Mouse (Mus musculus) neural tube, embryonic 12.5 days (tissue): ENCODE measurements around the gene Slc39a7. TPM values are rescaled to one million over a fixed set of nuclear protein-coding genes. Genes with fewer than 3 reads are reported as not detected.

ENCODE experiments used
- ATAC-seq: fragments of 200-750 bp; cut with Nextera tagmentation; 2 replicates; pipeline ENCODE4 v1.8.0; 2017; ENCODE audit warnings: low read depth, mild to moderate bottlenecking, moderate TSS enrichment, moderate library complexity; ENCODE audit not compliant: low FRiP score
- H3K27ac ChIP-seq: fragments of 300-500 bp; sonication (generic); 2 replicates; pipeline ENCODE4 v1.5.1; 2016
- H3K27me3 ChIP-seq: fragments of 300-500 bp; sonication (generic); replicated peaks from 2 replicates; pipeline ENCODE4 v1.6.1; 2016; ENCODE audit warnings: mild to moderate bottlenecking
- H3K36me3 ChIP-seq: fragments of 300-500 bp; sonication (generic); 2 replicates; pipeline ENCODE4 v1.6.1; 2016; ENCODE audit warnings: mild to moderate bottlenecking
- H3K4me1 ChIP-seq: fragments of 300-500 bp; sonication (generic); 2 replicates; pipeline ENCODE4 v1.6.1; 2016
- H3K4me2 ChIP-seq: fragments of 300-500 bp; sonication (generic); replicated peaks from 2 replicates; pipeline ENCODE4 v1.6.1; 2016; ENCODE audit warnings: mild to moderate bottlenecking
- H3K4me3 ChIP-seq: fragments of 300-500 bp; sonication (generic); 2 replicates; pipeline ENCODE4 v1.5.1; 2016
- H3K9ac ChIP-seq: fragments of 300-500 bp; sonication (generic); 2 replicates; pipeline ENCODE4 v1.6.1; 2016; ENCODE audit warnings: mild to moderate bottlenecking
- H3K9me3 ChIP-seq: fragments of 300-500 bp; sonication (generic); 2 replicates; pipeline ENCODE4 v1.6.1; 2016; ENCODE audit warnings: mild to moderate bottlenecking
- WGBS: fragments of 180-500 bp; shearing (Covaris S2); methylation state at CpG from one replicate; pipeline ENCODE4 v1.1.7; 2016; 5-methylcytosine and 5-hydroxymethylcytosine counted together
- polyA plus RNA-seq: library from polyadenylated mRNA; unstranded; fragments of >200 nt; fragmentation: Nextera tagmentation; extraction: Ambion mirVana; gene quantifications from 2 replicates; pipeline ENCODE4 v1.2.1, GENCODE M21; 2016

Gene Slc39a7
- polyA plus RNA-seq, 1 experiment from 2014 or later, result 172 TPM

GRCm38 (mm10) chr17:34029890-34030595 lies 1.4 kb downstream of the Slc39a7 start:
- peaks cover 31% of the 10 kb centered on the region for H3K36me3 ChIP-seq
- WGBS, result 78% methylated on average over 21 of the region's 21 CpGs
- peaks cover 75% of the 10 kb centered on the region for H3K4me1 ChIP-seq
- no peak for ATAC-seq
- peak overlapping the region; percentile 94 for H3K4me3 ChIP-seq
- H3K27ac ChIP-seq, result no peak overlapping the region
- H3K4me2 ChIP-seq, result peak overlapping the region; percentile 98
- no peaks in the 10 kb centered on the region for H3K9me3 ChIP-seq
- peak overlapping the region; percentile 97 for H3K9ac ChIP-seq
- H3K27me3 ChIP-seq, result no peaks in the 10 kb centered on the region

GRCm38 (mm10) chr17:34029150-34029889 lies 2.2 kb downstream of the Slc39a7 start:
- peaks cover 25% of the 10 kb centered on the region for H3K36me3 ChIP-seq
- peak overlapping the region; percentile 97; the same call in 1 of the 2 replicates for H3K9ac ChIP-seq
- peaks cover 76% of the 10 kb centered on the region for H3K4me1 ChIP-seq
- H3K9me3 ChIP-seq, result no peaks in the 10 kb centered on the region
- no peak for ATAC-seq
- peak overlapping the region; percentile 94; the same call in 1 of the 2 replicates for H3K4me3 ChIP-seq
- H3K27ac ChIP-seq, result no peak overlapping the region
- 88% methylated on average over 18 of the region's 18 CpGs for WGBS
- peak overlapping the region; percentile 98 for H3K4me2 ChIP-seq
- no peaks in the 10 kb centered on the region for H3K27me3 ChIP-seq

GRCm38 (mm10) chr17:34028501-34029149 lies 2.9 kb downstream of the Slc39a7 start:
- 49% methylated on average over 17 of the region's 17 CpGs for WGBS

DNA sequence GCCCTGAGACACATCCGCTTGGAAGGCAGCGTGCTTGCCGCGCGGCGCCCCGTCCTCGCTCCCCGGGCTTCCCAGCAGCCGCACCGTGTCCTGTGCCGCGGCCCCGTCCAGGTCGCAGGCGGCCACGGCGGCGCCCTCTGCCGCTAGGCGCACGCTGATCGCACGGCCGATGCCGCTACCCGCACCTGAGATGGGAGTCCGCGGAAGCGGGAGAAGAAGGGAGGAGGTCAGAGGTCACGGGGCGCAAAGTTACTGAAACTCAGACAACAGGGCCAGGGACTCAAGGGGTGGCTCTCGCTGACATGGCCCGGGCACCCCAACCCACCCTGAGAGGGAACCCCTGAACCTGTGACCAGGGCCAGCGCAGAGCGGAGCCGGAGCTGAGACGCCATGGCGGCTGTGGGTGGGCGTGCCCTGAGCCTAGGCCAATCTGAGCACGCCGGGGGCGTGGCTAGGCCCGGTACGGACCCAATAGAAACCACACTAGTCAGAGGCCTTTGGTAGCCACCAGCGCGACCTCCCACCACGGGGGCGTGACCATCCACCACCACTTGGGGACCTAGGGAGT lies 3.7 kb downstream of the Slc39a7 start, which contains the start of gene H2-Ke6:
Gene H2-Ke6 (minus strand): TSS at position 405 of the 568 bp plus-strand sequence.
- no peaks in the 10 kb centered on the region for H3K27me3 ChIP-seq
- under 1% methylated on average over 45 of the region's 49 CpGs for WGBS
- H3K4me3 ChIP-seq, result peak within 1 kb of the TSS; percentile 61
- peaks cover 26% of the 10 kb centered on the region for H3K36me3 ChIP-seq
- peak within 1 kb of the TSS; percentile 84 for H3K27ac ChIP-seq
- peak; percentile 54 for ATAC-seq
- H3K4me1 ChIP-seq, result peaks cover 72% of the 10 kb centered on the region
- peak within 1 kb of the TSS; percentile 98 for H3K4me2 ChIP-seq
- peak within 1 kb of the TSS; percentile 96 for H3K9ac ChIP-seq
- no peaks in the 10 kb centered on the region for H3K9me3 ChIP-seq

More at GRCm38 (mm10) chr17:34028501-34029149, 2.9 kb downstream of the Slc39a7 start:
- Histone ChIP-seq H3K4me2 (peak overlapping the region; percentile 98), H3K4me1 (peaks cover 76% of the 10 kb centered on the region), H3K9ac (no peak overlapping the region), H3K27ac (peak overlapping the region; percentile 33; the same call in 1 of the 2 replicates), H3K36me3 (peaks cover 20% of the 10 kb centered on the region), H3K27me3 (no peaks in the 10 kb centered on the region), H3K9me3 (no peaks in the 10 kb centered on the region), H3K4me3 (0 out of 2 replicates have a peak overlapping the region, but pooled peaks have one; percentile 61)
- no peak for ATAC-seq

GRCm38 (mm10) chr17:34026917-34027655 lies 4.4 kb downstream of the Slc39a7 start:
- Histone ChIP-seq H3K27me3 (no peaks in the 10 kb centered on the region), H3K27ac (peak overlapping the region; percentile 84), H3K9me3 (no peaks in the 10 kb centered on the region), H3K4me1 (peaks cover 67% of the 10 kb centered on the region), H3K4me2 (peak overlapping the region; percentile 98), H3K36me3 (peaks cover 32% of the 10 kb centered on the region), H3K9ac (peak overlapping the region; percentile 96), H3K4me3 (peak overlapping the region; percentile 61)
- 3% methylated on average over 36 of the region's 36 CpGs for WGBS
- ATAC-seq, result no peak

DNA sequence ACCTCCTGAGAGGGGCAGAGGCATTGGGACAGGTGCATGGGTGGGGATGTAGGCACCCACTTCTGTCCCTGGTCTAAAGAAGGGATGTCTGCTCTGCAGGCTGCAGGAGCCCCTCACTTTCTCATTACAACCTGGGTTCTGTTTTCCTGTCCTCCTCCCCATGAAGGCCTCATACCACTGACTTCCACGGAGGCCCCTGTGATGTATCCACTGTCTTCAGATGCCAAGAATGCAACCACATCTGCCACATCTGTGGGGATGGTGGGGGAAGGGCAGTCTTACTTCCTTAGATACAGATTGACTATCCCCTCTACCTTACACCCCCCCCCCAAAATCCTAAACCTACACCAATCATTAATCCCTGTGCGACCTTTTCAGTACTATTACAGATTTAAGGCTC lies 5.3 kb downstream of the Slc39a7 start:
- peaks cover 67% of the 10 kb centered on the region for H3K4me1 ChIP-seq
- H3K4me3 ChIP-seq, result peak overlapping the region; percentile 11; the same call in 1 of the 2 replicates
- peak overlapping the region; percentile 96 for H3K9ac ChIP-seq
- H3K27me3 ChIP-seq, result no peaks in the 10 kb centered on the region
- H3K27ac ChIP-seq, result peak overlapping the region; percentile 95; the same call in 1 of the 2 replicates
- H3K9me3 ChIP-seq, result no peaks in the 10 kb centered on the region
- peak overlapping the region; percentile 98 for H3K4me2 ChIP-seq
- ATAC-seq, result no peak
- H3K36me3 ChIP-seq, result peaks cover 41% of the 10 kb centered on the region
- WGBS, result 24% methylated on average over 2 of the region's 2 CpGs

DNA sequence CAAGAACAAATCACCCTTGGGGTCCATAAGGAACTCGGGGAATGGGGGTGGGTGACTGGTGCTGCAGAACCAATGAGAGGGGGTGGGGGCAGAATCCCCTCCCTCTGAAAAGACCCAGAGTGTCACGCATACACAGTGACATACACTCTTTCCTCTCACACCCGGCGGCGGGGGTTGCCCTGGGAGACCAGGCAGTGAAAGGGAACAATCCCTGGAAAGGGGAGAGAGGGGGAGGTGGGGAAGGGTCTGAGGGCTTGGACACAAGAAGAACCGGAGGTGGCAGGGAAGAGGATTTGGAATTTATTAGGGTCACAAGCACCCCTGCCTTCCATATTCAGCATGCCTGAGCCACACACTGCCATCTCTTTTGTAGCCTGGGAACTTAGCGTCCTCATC lies 5.7 kb downstream of the Slc39a7 start:
- WGBS, result 2% methylated on average over 7 of the region's 7 CpGs
- peak overlapping the region; percentile 90 for H3K4me3 ChIP-seq
- peaks cover 2% of the 10 kb centered on the region; the same call in 1 of the 2 replicates for H3K9me3 ChIP-seq
- H3K36me3 ChIP-seq, result peaks cover 45% of the 10 kb centered on the region
- H3K27ac ChIP-seq, result peak overlapping the region; percentile 95; the same call in 1 of the 2 replicates
- H3K27me3 ChIP-seq, result no peaks in the 10 kb centered on the region
- peak; percentile 41 for ATAC-seq
- H3K4me2 ChIP-seq, result peak overlapping the region; percentile 98
- H3K4me1 ChIP-seq, result peaks cover 66% of the 10 kb centered on the region
- H3K9ac ChIP-seq, result peak overlapping the region; percentile 96

DNA sequence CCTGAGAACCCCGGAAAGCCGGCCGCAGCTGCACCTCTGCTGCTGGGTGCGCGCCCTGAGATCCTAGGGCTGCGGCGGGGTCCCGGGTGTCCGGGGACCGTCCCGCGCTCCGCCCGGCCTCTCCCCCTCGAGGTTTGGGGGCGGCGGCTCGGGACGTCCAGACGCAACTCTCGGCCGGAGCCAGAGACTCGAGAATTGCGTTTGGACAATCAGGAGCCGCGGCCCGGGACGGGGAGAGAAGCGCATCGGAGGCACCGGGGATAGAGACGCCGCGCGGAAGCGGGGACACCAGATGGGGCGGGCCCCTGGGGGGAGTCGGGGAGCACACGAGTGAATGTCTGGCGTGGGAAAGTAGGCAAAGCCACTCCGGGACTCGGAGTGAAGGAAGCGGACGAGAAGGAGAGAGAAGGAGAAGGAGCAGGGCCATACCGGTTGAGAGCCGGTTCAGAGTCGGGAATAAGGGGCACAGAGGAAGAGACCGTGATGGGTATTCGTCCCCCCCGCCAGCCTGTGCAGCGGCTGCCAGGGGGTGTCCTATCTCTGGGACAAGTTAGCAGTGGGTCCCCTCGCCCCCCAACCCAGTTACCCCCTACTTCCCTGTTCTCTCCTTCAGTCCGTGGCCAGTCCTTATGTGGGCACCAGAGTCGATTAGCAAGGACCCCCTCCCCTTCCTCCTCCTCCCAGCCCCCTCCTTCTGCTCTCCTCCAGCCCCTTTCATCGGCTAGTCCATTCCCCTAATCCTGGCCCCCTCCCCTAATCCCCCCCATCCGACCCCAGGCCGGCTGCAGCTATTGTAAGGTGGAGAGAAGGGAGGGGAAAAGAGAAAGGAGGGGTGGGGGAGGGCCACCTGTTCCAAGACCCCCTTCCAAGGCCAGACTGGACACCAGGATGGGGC lies 6.4 kb downstream of the Slc39a7 start:
- under 1% methylated on average over 57 of the region's 57 CpGs for WGBS
- peaks cover 60% of the 10 kb centered on the region for H3K4me1 ChIP-seq
- ATAC-seq, result peak; percentile 31
- peak overlapping the region; percentile 98 for H3K4me2 ChIP-seq
- peaks cover 49% of the 10 kb centered on the region for H3K36me3 ChIP-seq
- peak overlapping the region; percentile 95 for H3K27ac ChIP-seq
- peaks cover 5% of the 10 kb centered on the region; the same call in 1 of the 2 replicates for H3K9me3 ChIP-seq
- no peaks in the 10 kb centered on the region for H3K27me3 ChIP-seq
- H3K4me3 ChIP-seq, result peak overlapping the region; percentile 90
- peak overlapping the region; percentile 96 for H3K9ac ChIP-seq

GRCm38 (mm10) chr17:34024317-34024821 lies 7.1 kb downstream of the Slc39a7 start, which contains the start of gene Ring1:
Gene Ring1 (minus strand): TSS chr17:34024680.
- no peaks in the 10 kb centered on the region for H3K27me3 ChIP-seq
- WGBS, result under 1% methylated on average over 56 of the region's 58 CpGs
- H3K36me3 ChIP-seq, result peaks cover 44% of the 10 kb centered on the region
- H3K4me1 ChIP-seq, result peaks cover 52% of the 10 kb centered on the region
- H3K9ac ChIP-seq, result peak within 1 kb of the TSS; percentile 96
- peak within 1 kb of the TSS; percentile 95 for H3K27ac ChIP-seq
- peak within 1 kb of the TSS; percentile 90 for H3K4me3 ChIP-seq
- H3K4me2 ChIP-seq, result peak within 1 kb of the TSS; percentile 98
- H3K9me3 ChIP-seq, result peaks cover 5% of the 10 kb centered on the region; the same call in 1 of the 2 replicates
- peak; percentile 62 for ATAC-seq

- peak overlapping the region; percentile 98 for H3K4me2 ChIP-seq
- no peak for ATAC-seq
- H3K27me3 ChIP-seq, result no peaks in the 10 kb centered on the region
- H3K4me3 ChIP-seq, result peak overlapping the region; percentile 90
- peak overlapping the region; percentile 95; the same call in 1 of the 2 replicates for H3K27ac ChIP-seq
- peaks cover 5% of the 10 kb centered on the region; the same call in 1 of the 2 replicates for H3K9me3 ChIP-seq
- H3K36me3 ChIP-seq, result peaks cover 37% of the 10 kb centered on the region
- peak overlapping the region; percentile 96; the same call in 1 of the 2 replicates for H3K9ac ChIP-seq
- 72% methylated on average over 9 of the region's 9 CpGs for WGBS
- H3K4me1 ChIP-seq, result peaks cover 46% of the 10 kb centered on the region
Observed at GRCm38 (mm10) chr17:34023678-34024077, 7.8 kb downstream of the Slc39a7 start.
